Mouse (Mus musculus) retina, postnatal 7 days (tissue): ENCODE measurements at regions not wholly inside any gene's neighbourhood (a gene's known extent, or its start where the extent isn't known, plus 50 kb on each side); places are given as distances from the start of the nearest gene placed in this dataset.

Experiments
- DNase-seq: peaks from one replicate; pipeline ENCODE4 v3.0.0-alpha.2; 2012; ENCODE audit warnings: low read depth, low spot score

DNA sequence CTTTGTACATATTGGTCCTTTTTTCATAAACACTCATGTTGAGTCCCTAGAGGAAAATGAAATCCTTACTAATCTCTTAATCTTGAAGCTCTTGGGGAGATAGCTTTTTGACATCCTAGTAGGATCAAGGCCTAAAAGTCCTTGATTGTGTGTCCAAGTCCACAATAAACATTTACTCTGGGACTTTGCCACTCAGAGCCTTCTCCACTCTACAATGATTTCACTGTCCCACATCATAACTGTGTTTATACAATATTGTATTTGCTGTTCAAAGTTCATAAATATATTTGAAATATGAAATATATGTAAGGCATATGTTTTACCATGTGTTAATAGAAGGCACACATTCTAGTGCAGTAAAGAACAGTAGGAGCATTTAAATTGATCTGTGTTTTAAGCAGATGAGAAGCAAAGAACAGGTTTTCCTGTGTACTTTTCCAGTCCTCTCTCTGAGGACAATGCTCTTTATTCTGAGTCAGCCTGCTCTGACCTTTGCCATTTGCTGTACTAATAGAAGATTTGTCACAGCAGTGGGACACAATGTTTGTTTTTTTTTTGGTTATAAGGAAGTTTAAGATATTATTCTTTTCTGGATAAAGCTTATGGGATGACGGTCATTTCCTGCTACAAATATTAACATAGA, 130.7 kb upstream of the Gprin3 start:
- DNase-seq = no peak

DNA sequence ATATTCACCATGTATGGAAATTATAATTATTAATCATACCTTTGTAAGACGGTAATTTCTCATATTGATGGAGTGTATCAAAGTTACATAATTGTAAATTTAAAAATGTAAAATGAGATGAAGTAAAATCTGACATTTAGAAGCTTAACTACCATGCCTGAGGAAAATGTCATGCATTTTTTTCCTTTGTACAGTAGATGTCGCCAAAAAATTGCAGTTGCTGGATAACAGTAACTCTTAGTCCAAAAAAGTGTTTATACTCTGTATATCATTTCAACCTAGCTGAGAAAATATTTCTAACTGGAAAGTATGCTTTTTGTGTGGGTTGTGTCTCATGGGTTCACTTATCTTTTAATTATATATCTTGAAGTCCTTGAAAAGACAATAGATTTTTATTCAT, 110.9 kb upstream of the Gprin3 start:
- DNase-seq = no peak

DNA sequence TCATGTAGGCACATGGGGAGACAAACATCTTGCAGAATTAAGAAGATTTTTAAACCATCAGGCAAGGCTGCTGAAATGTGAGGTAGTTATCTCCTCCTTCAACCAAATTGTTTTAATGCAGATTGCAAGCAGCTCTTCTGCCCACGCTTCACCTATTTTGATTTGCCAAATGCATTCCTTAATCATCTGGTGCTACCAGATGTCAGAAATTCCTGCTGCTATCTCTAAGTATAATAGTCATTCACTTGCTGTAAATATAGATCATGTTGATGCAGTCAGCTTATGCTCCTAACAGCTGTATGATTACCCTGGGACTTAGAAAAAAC, 98.8 kb upstream of the Gprin3 start:
- DNase-seq = no peak

DNA sequence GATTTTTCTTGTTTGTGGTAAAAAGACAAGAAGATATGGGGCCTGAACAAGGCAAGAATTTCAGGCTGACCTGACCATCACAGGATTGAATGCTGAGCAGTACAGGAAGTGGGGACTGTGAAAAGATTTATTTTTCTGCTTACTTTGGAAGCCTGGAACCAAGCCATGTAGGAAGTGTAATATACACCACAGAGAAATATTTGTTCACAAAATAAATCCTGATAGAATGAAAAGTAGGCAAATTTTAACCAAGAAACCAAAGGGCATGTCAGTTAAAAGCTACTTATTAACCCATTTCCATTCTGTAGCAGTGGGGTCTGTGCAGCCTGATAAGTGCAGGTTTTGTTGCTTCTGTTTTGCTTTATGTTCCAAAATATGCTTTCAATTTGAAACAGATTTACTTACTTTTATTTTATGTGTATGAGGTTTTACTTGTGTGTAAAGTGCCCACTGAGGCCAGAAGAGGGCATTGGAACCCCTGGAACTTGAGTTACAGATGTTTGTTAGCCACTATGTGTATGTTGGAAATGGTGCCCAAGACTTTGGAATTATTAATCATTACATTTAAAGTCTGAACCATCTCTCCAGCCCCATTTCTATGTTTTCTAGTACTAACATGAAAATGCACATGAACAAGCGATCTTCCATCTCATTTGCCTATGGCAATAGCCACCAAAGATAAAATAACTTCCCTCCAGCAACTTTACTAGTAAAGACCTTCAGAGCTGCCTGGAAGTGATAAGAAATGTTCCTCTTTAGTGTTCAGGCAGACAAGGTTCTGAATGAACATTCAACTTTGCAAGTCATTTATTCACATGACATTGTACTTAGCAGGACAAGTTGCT, 98.2 kb upstream of the Gprin3 start:
- no peak for DNase-seq

DNA sequence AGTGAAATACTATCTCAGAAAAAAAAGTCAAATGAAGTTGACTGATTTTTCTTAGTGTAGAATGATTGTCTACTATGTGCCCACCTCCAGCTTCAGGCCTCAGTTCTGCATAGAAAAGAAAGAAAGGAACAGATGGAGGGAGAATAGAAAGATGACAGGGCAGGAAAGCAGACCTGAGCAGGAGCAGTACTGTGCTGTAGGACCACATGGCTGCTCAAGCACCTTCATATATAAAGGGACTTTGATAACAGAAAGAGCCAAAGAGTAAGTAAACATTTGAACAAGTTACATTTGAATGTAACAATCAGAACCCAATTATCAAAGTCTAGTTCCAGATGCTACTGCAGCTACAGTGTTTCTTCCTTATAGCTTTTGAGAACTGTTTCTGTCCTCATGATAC, 96.9 kb upstream of the Gprin3 start:
- no peak for DNase-seq

DNA sequence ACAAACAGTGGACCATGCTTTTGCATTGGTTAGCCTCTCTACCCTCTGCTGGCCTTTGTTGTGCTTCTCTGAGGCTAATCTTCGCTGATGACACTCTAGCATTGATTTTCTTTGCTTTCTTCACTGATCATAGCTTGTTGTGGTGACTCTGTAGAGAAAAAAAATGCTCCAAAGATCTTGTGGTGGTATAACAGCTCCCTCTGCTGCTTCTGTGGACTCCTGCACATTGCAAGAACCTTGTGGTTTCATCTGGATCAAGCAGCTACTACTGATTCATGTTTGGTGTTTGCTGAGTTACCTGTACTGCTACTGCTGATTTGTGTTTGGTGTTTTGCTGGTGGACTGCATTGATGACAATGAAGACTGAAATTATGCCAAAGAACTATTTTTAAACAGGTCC, 74.7 kb upstream of the Gprin3 start:
- DNase-seq = no peak

DNA sequence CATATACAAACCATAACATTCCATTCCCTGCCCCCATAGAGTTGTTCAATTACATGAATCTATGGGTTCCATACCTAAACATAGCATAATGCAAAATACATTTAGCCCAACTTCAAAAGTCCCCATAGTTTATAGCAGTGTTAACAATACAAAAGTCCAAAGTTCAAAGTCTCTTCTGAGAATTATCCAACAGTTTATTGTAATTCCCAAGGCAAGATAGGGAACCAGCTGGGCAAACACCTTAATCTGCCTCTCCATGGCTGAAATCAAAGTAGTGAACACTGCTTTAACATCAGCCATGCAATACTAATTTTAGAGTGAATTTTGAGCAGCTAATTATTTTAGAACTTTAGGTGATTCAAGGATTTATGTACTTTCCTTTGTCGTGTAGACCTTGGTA, 72.7 kb upstream of the Gprin3 start:
- no peak for DNase-seq

DNA sequence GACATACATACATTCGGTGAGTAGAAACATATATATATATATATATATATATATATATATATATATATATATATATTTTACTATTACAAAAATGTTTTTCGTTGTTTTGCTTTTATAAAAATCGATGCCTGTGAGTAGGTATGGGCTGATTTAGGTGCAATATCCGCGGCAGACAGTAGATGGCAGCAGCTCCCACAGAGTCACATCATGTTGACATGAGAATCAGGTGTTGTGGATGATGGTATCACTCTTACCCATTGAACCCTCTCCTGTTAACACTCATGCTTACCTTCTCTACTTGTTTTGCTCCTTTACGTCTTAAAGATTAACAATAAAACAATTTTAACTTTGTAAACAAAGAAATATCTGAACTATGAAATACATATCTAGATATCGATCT, 72.0 kb upstream of the Gprin3 start:
- peak; percentile 33 for DNase-seq

DNA sequence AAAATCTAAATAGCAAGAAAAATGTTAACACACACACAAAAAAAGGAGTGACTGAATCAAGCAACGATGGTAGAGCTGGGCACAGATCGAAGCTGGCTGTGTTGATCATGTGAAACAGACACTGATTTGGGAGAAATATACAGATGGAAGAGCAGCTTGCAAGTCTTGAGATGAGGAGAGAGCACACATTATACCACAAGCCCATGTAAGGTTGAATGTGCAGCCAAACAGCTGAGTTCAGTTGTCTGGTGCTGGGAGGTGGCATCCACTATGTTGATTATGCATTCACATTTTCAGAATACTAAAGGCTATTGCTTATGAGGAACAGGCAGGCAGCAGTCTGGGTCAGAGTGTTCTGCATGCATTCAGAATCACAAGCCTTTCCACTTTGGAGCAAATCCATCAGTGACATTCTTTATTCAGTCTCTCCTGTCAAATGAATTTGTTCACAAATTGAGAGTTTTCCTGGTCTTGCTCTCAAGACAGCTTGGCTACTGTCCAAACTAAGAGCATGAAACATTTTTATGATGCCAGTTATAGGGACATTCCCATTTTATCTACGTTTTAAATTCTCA, 63.0 kb upstream of the Gprin3 start:
- DNase-seq = no peak

DNA sequence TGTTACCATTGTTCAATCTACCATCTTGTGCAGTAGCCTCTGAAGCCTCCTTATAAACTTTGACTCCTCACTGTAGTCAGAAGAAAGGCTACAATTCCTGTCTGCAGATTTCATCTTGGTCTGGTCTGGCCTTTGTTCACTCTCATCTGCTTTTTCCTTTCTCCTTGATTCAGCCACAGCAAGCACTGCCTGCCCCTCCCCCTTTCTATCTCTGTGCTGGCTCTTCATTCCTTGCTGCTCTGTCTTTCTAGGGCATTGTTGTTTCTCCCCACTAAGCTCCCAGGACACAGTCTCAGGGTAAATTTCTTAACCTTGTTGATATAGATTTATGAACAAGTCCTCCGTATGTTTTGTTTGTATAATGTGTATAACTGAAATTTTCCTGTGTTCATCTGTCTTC, 62.3 kb upstream of the Gprin3 start:
- no peak for DNase-seq

DNA sequence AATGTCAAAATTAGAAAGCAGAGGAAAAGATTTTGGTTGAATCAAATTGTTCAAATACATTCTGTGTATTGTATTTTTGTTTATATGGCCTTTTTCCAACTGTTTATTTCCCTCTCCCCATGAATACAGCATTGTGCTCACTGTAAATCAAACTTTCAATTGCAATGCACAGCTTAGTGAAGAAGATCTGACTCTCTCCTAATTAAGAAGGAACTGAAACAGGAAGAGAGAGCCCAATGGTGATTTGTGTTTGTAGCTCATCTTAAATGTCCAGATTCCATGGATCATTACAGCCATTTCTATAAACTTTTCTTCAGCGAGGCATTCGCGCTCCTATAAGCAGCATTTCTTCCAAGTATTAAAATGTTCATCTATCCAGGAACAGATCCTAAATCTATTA, 57.9 kb upstream of the Gprin3 start:
- DNase-seq = no peak

DNA sequence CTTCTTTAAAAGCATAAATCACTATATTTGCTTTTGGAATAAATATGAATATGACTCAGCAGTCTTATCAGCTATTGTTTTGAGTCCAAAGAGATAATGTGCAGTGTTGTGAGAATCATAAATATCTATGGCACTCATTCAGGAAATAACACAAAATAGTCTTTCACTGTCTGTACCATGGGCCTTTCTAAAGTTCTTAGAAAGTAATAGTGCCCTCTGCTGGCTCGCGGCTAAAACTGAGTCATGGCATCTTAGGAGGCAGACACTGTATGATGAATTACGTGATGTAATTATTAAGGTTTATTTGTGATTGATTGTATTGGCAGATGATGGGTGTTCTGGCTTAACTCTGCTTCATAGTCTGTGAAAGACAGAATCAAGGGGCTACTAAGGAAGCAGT, 57.5 kb upstream of the Gprin3 start:
- peak; percentile 46 for DNase-seq
